Comparison of ENCODE assay signal across 8 mouse cellular contexts in genomic region chr17:24205908-24206361, GRCm38 (mm10). TPM values are rescaled to one million over a fixed set of nuclear protein-coding genes. Genes with fewer than 3 reads are reported as not detected.
DNase-seq lines count a peak whose midpoint lies in the region; ATAC-seq and TF ChIP-seq lines count a peak whose summit lies in the region.

No protein-coding gene starts in this region.

- TF ChIP-seq EP300 in stomach, postnatal 0 days (optimal IDR thresholded peaks at IDR 0.05), result no peak

- 4% methylated on average over 15 of the region's 15 CpGs for WGBS in forebrain, embryonic 15.5 days
- 9% methylated on average over 15 of the region's 15 CpGs for WGBS in kidney, postnatal 0 days
- WGBS in stomach, postnatal 0 days, result 11% methylated on average over 15 of the region's 15 CpGs

- no peaks in the 10 kb centered on the region for H3K9me3 ChIP-seq in forebrain, embryonic 15.5 days
- no peaks in the 10 kb centered on the region for H3K9me3 ChIP-seq in kidney, postnatal 0 days (replicated peaks; ENCODE audit: low read length)
- H3K9me3 ChIP-seq in stomach, postnatal 0 days (ENCODE audit: control insufficient read depth, low read length), result no peaks in the 10 kb centered on the region

- no peak for TF ChIP-seq POLR2A in bone marrow macrophage, adult 2 months (IDR thresholded peaks at IDR 0.05; ENCODE audit: borderline replicate concordance, low read depth, low read length)

- H3K4me2 ChIP-seq in forebrain, embryonic 15.5 days (replicated peaks), result peak overlapping the region; percentile 89
- peak overlapping the region; percentile 97 for H3K4me2 ChIP-seq in kidney, postnatal 0 days (ENCODE audit: low read length)
- H3K4me2 ChIP-seq in stomach, postnatal 0 days (replicated peaks; ENCODE audit: low read depth), result peak overlapping the region; percentile 95

- H3K4me3 ChIP-seq in bone marrow macrophage, adult 2 months (ENCODE audit: insufficient read depth, low read length), result peak overlapping the region; percentile 80
- H3K4me3 ChIP-seq in forebrain, embryonic 15.5 days, result peak overlapping the region; percentile 84
- H3K4me3 ChIP-seq in kidney, postnatal 0 days (replicated peaks; ENCODE audit: low read depth, low read length), result peak overlapping the region; percentile 58
- H3K4me3 ChIP-seq in stomach, postnatal 0 days (ENCODE audit: low read depth, low read length), result peak overlapping the region; percentile 60

- no peak; the same call in 1 of the 2 replicates for TF ChIP-seq CTCF in bone marrow macrophage, adult 2 months (IDR thresholded peaks at IDR 0.05; ENCODE audit: low read depth, low read length)
- TF ChIP-seq CTCF in kidney, postnatal 0 days (IDR thresholded peaks at IDR 0.05; ENCODE audit: low read depth), result no peak
- TF ChIP-seq CTCF in stomach, postnatal 0 days (IDR thresholded peaks at IDR 0.05; ENCODE audit: low read depth), result no peak

- H3K36me3 ChIP-seq in forebrain, embryonic 15.5 days, result no peaks in the 10 kb centered on the region
- H3K36me3 ChIP-seq in kidney, postnatal 0 days (ENCODE audit: insufficient read depth, low read length), result no peaks in the 10 kb centered on the region
- no peaks in the 10 kb centered on the region for H3K36me3 ChIP-seq in stomach, postnatal 0 days (ENCODE audit: control insufficient read depth, insufficient read depth, low read length)

- ATAC-seq in forebrain, embryonic 15.5 days (replicated peaks), result peak; percentile 30
- peak; percentile 6; the same call in 1 of the 2 replicates for ATAC-seq in kidney, postnatal 0 days (replicated peaks; ENCODE audit: low FRiP score, low read depth)
- ATAC-seq in stomach, postnatal 0 days (ENCODE audit: low FRiP score, low TSS enrichment), result 0 out of 2 replicates have a peak, but pooled peaks have one; percentile 0

- H3K27ac ChIP-seq in bone marrow macrophage, adult 2 months (ENCODE audit: insufficient read depth, low read depth, low read length), result no peak overlapping the region
- H3K27ac ChIP-seq in forebrain, embryonic 15.5 days (replicated peaks), result peak overlapping the region; percentile 62
- no peak overlapping the region for H3K27ac ChIP-seq in kidney, postnatal 0 days
- H3K27ac ChIP-seq in stomach, postnatal 0 days (replicated peaks), result 0 out of 2 replicates have a peak overlapping the region, but pooled peaks have one; percentile 18

- peak overlapping the region; percentile 80 for H3K9ac ChIP-seq in forebrain, embryonic 15.5 days (replicated peaks)
- peak overlapping the region; percentile 63; the same call in 1 of the 2 replicates for H3K9ac ChIP-seq in kidney, postnatal 0 days (ENCODE audit: low read depth, low read length)
- H3K9ac ChIP-seq in stomach, postnatal 0 days (ENCODE audit: low read length), result peak overlapping the region; percentile 68

- DNase-seq in layer of hippocampus, adult 11-12 months (ENCODE audit: low spot score), result peak; percentile 63
- DNase-seq in layer of hippocampus, postnatal 36 days, result no peak
- DNase-seq in kidney, postnatal 0 days (ENCODE audit: low spot score), result peak; percentile 61
- peak; percentile 56 for DNase-seq in lung, postnatal 10 days
- no peak for DNase-seq in stomach, postnatal 0 days (ENCODE audit: low spot score)
- DNase-seq in layer of hippocampus, postnatal 25 days (ENCODE audit: extremely low spot score in 1 of 2, low spot score in 1 of 2), result no peak

- peaks cover 12% of the 10 kb centered on the region; the same call in 1 of the 2 replicates for H3K27me3 ChIP-seq in forebrain, embryonic 15.5 days
- peaks cover 3% of the 10 kb centered on the region; the same call in 1 of the 2 replicates for H3K27me3 ChIP-seq in kidney, postnatal 0 days (ENCODE audit: insufficient read depth, low read length)
- H3K27me3 ChIP-seq in stomach, postnatal 0 days (ENCODE audit: control insufficient read depth, insufficient read depth, low read length), result peaks cover 3% of the 10 kb centered on the region; the same call in 1 of the 2 replicates

- H3K4me1 ChIP-seq in bone marrow macrophage, adult 2 months (ENCODE audit: control insufficient read depth, insufficient read depth, low read length), result peaks cover 16% of the 10 kb centered on the region
- peaks cover 75% of the 10 kb centered on the region for H3K4me1 ChIP-seq in forebrain, embryonic 15.5 days
- H3K4me1 ChIP-seq in kidney, postnatal 0 days (replicated peaks; ENCODE audit: insufficient read depth, low read length), result peaks cover 33% of the 10 kb centered on the region
- H3K4me1 ChIP-seq in stomach, postnatal 0 days (replicated peaks; ENCODE audit: control insufficient read depth, insufficient read depth), result peaks cover 17% of the 10 kb centered on the region

RNA-seq across cellular contexts. Expression of gene Tbc1d24, which starts 0.6 kb away (rescaled TPM):
- 10 to 100 TPM; 60.9 to 64.6 TPM for total RNA-seq in layer of hippocampus, postnatal 36 days (2021)
- 23.0 and 24.0 TPM in 2 replicates for polyA plus RNA-seq in bone marrow macrophage, adult 2 months (2012; ENCODE audit: insufficient read depth, insufficient read length, missing spikeins)
- polyA plus RNA-seq in forebrain, embryonic 15.5 days (2015; fragmentation: Nextera tagmentation; extraction: Ambion mirVana), result 18.8 and 19.5 TPM in 2 replicates
- 2.3 and 2.5 TPM in 2 replicates for polyA plus RNA-seq in kidney, postnatal 0 days (2015; fragmentation: Nextera tagmentation; extraction: Ambion mirVana)
- polyA plus RNA-seq in stomach, postnatal 0 days (2015; fragmentation: Nextera tagmentation; extraction: Ambion mirVana), result 1.4 and 1.5 TPM in 2 replicates
- total RNA-seq in layer of hippocampus, postnatal 25 days (2021), result 10 to 100 TPM; 60.1 to 64.2 TPM

RNA-seq across cellular contexts. Expression of gene Ntn3, which starts 3.4 kb away (rescaled TPM):
- 1 to 10 TPM; 8.0 to 9.9 TPM for total RNA-seq in layer of hippocampus, postnatal 36 days (2021)
- polyA plus RNA-seq in bone marrow macrophage, adult 2 months (2012; ENCODE audit: insufficient read depth, insufficient read length, missing spikeins), result 0.47 TPM in 1 of 2 replicates, not detected in the other
- polyA plus RNA-seq in forebrain, embryonic 15.5 days (2015; fragmentation: Nextera tagmentation; extraction: Ambion mirVana), result 4.9 and 5.2 TPM in 2 replicates
- 2.7 and 4.0 TPM in 2 replicates for polyA plus RNA-seq in kidney, postnatal 0 days (2015; fragmentation: Nextera tagmentation; extraction: Ambion mirVana)
- 2.8 and 3.1 TPM in 2 replicates for polyA plus RNA-seq in stomach, postnatal 0 days (2015; fragmentation: Nextera tagmentation; extraction: Ambion mirVana)
- 10 to 100 TPM; 10.8 to 11.0 TPM for total RNA-seq in layer of hippocampus, postnatal 25 days (2021)

RNA-seq across cellular contexts. Expression of gene Tedc2, which starts 14.7 kb away (rescaled TPM):
- 1 to 10 TPM; 8.3 to 9.3 TPM for total RNA-seq in layer of hippocampus, postnatal 36 days (2021)
- polyA plus RNA-seq in bone marrow macrophage, adult 2 months (2012; ENCODE audit: insufficient read depth, insufficient read length, missing spikeins), result 7.7 and 8.5 TPM in 2 replicates
- 13.0 and 13.5 TPM in 2 replicates for polyA plus RNA-seq in forebrain, embryonic 15.5 days (2015; fragmentation: Nextera tagmentation; extraction: Ambion mirVana)
- 6.1 and 6.7 TPM in 2 replicates for polyA plus RNA-seq in kidney, postnatal 0 days (2015; fragmentation: Nextera tagmentation; extraction: Ambion mirVana)
- polyA plus RNA-seq in stomach, postnatal 0 days (2015; fragmentation: Nextera tagmentation; extraction: Ambion mirVana), result 4.8 and 6.1 TPM in 2 replicates
- 10 to 100 TPM in 1 of 2 experiments, 1 to 10 TPM in 1; 8.4 to 10.0 TPM for total RNA-seq in layer of hippocampus, postnatal 25 days (2021)

RNA-seq across cellular contexts. Expression of gene Atp6v0c, which starts 36.4 kb away (rescaled TPM):
- total RNA-seq in layer of hippocampus, postnatal 36 days (2021), result 1,000 to 10,000 TPM; 1,151 to 1,277 TPM
- polyA plus RNA-seq in bone marrow macrophage, adult 2 months (2012; ENCODE audit: insufficient read depth, insufficient read length, missing spikeins), result 1,159 and 1,346 TPM in 2 replicates
- 872 and 917 TPM in 2 replicates for polyA plus RNA-seq in forebrain, embryonic 15.5 days (2015; fragmentation: Nextera tagmentation; extraction: Ambion mirVana)
- polyA plus RNA-seq in kidney, postnatal 0 days (2015; fragmentation: Nextera tagmentation; extraction: Ambion mirVana), result 974 and 1,011 TPM in 2 replicates
- 608 and 627 TPM in 2 replicates for polyA plus RNA-seq in stomach, postnatal 0 days (2015; fragmentation: Nextera tagmentation; extraction: Ambion mirVana)
- 1,000 to 10,000 TPM; 1,231 to 1,342 TPM for total RNA-seq in layer of hippocampus, postnatal 25 days (2021)

RNA-seq across cellular contexts. Expression of gene Amdhd2, which starts 42.4 kb away (rescaled TPM):
- 10 to 100 TPM; 36.1 to 39.4 TPM for total RNA-seq in layer of hippocampus, postnatal 36 days (2021)
- polyA plus RNA-seq in bone marrow macrophage, adult 2 months (2012; ENCODE audit: insufficient read depth, insufficient read length, missing spikeins), result 89.6 and 118 TPM in 2 replicates
- polyA plus RNA-seq in forebrain, embryonic 15.5 days (2015; fragmentation: Nextera tagmentation; extraction: Ambion mirVana), result 28.7 and 31.5 TPM in 2 replicates
- 47.9 and 52.5 TPM in 2 replicates for polyA plus RNA-seq in kidney, postnatal 0 days (2015; fragmentation: Nextera tagmentation; extraction: Ambion mirVana)
- 20.5 and 21.7 TPM in 2 replicates for polyA plus RNA-seq in stomach, postnatal 0 days (2015; fragmentation: Nextera tagmentation; extraction: Ambion mirVana)
- total RNA-seq in layer of hippocampus, postnatal 25 days (2021), result 10 to 100 TPM; 36.3 to 38.4 TPM

Comparison
In these comparisons a context has a peak if more than half of its experiments do, and no peak if none do; other contexts are left out.
1. DNase-seq: peak in layer of hippocampus, adult 11-12 months (single experiment), kidney, postnatal 0 days (single experiment) and lung, postnatal 10 days (single experiment); none in layer of hippocampus, postnatal 36 days (0 of 2), stomach, postnatal 0 days (single experiment) and layer of hippocampus, postnatal 25 days (0 of 2).
2. H3K27ac ChIP-seq: peak in forebrain, embryonic 15.5 days (single experiment) and stomach, postnatal 0 days (single experiment); none in bone marrow macrophage, adult 2 months (single experiment) and kidney, postnatal 0 days (single experiment).
3. Peak in every context shown above with its lines, with median percentiles within 50 percentile points of each other: H3K4me3 ChIP-seq, ATAC-seq, H3K4me2 ChIP-seq and H3K9ac ChIP-seq.